Mouse (Mus musculus) midbrain, embryonic 11.5 days (tissue): ENCODE measurements around the gene Rps8. TPM values are rescaled to one million over a fixed set of nuclear protein-coding genes. Genes with fewer than 3 reads are reported as not detected.

Experiments used
- ATAC-seq: fragments of 200-750 bp; cut with Nextera tagmentation; 2 replicates; pipeline ENCODE4 v1.8.0; 2017; ENCODE audit warnings: moderate TSS enrichment, moderate library complexity; ENCODE audit not compliant: low FRiP score
- DNase-seq: peaks from one replicate; pipeline ENCODE4 v3.0.0; 2015; ENCODE audit warnings: low spot score; ENCODE audit errors: missing footprints
- H3K27ac ChIP-seq: fragments of 300-500 bp; sonication (generic); 2 replicates; pipeline ENCODE4 v1.5.1; 2014; ENCODE audit warnings: low read depth, low read length
- H3K27me3 ChIP-seq: fragments of 300-500 bp; sonication (generic); 2 replicates; pipeline ENCODE4 v1.6.1; 2014; ENCODE audit warnings: mild to moderate bottlenecking, low read length, moderate library complexity, mixed read lengths; ENCODE audit not compliant: control insufficient read depth, insufficient read depth
- H3K36me3 ChIP-seq: fragments of 300-500 bp; sonication (generic); 2 replicates; pipeline ENCODE4 v1.6.1; 2014; ENCODE audit warnings: mild to moderate bottlenecking, low read length, moderate library complexity, mixed read lengths; ENCODE audit not compliant: control insufficient read depth, insufficient read depth
- H3K4me1 ChIP-seq: fragments of 300-500 bp; sonication (generic); 2 replicates; pipeline ENCODE4 v1.6.1; 2014; ENCODE audit warnings: low read length; ENCODE audit not compliant: control insufficient read depth, insufficient read depth
- H3K4me2 ChIP-seq: fragments of 300-500 bp; sonication (generic); 2 replicates; pipeline ENCODE4 v1.6.1; 2014; ENCODE audit warnings: mild to moderate bottlenecking, moderate library complexity
- H3K4me3 ChIP-seq: fragments of 300-500 bp; sonication (generic); 2 replicates; pipeline ENCODE4 v1.5.1; 2014; ENCODE audit warnings: low read depth, low read length
- H3K9ac ChIP-seq: fragments of 300-500 bp; sonication (generic); 2 replicates; pipeline ENCODE4 v1.6.1; 2014; ENCODE audit warnings: low read length
- H3K9me3 ChIP-seq: fragments of 300-500 bp; sonication (generic); 2 replicates; pipeline ENCODE4 v1.6.1; 2016; ENCODE audit warnings: low read length; ENCODE audit not compliant: control insufficient read depth
- WGBS: fragments of 180-500 bp; shearing (Covaris S2); extraction: QIAGEN DNeasy Blood & Tissue Kit; methylation state at CpG from one replicate; pipeline ENCODE4 v1.1.7; 2014; 5-methylcytosine and 5-hydroxymethylcytosine counted together
- microRNA-seq: library from miRNA; unstranded; fragments of <30 nt; microRNA quantifications from one replicate; pipeline ENCODE4, GENCODE M21; 2017
- polyA plus RNA-seq: library from polyadenylated mRNA; unstranded; fragments of >200 nt; fragmentation: Nextera tagmentation; extraction: Ambion mirVana; gene quantifications from 2 replicates; pipeline ENCODE4 v1.2.1, GENCODE M21; 2014

Rps8 gene
- polyA plus RNA-seq, 1 experiment from 2014 or later: 794 TPM

- Histone ChIP-seq H3K4me1 (no peaks in the 10 kb centered on the region), H3K27ac (no peak overlapping the region), H3K9me3 (no peaks in the 10 kb centered on the region), H3K27me3 (no peaks in the 10 kb centered on the region), H3K36me3 (peaks cover 4% of the 10 kb centered on the region), H3K9ac (no peak overlapping the region), H3K4me2 (no peak overlapping the region), H3K4me3 (no peak overlapping the region)
- WGBS: 91% methylated on average over 13 of the region's 13 CpGs
- DNase-seq (peak; percentile 45), ATAC-seq (no peak)
These were observed 45.8 kb downstream of the Rps8 start for GRCm38 (mm10) chr4:117110249-117110648.

- H3K27me3 ChIP-seq: no peaks in the 10 kb centered on the region
- 95% methylated on average over 25 of the region's 25 CpGs for WGBS
- ATAC-seq: no peak
- DNase-seq: no peak
- no peak overlapping the region for H3K9ac ChIP-seq
- no peak overlapping the region for H3K4me2 ChIP-seq
- H3K27ac ChIP-seq: no peak overlapping the region
- no peaks in the 10 kb centered on the region for H3K9me3 ChIP-seq
- no peak overlapping the region for H3K4me3 ChIP-seq
- H3K4me1 ChIP-seq: no peaks in the 10 kb centered on the region
- peaks cover 4% of the 10 kb centered on the region for H3K36me3 ChIP-seq
These were observed 46.7 kb downstream of the Rps8 start for GRCm38 (mm10) chr4:117109330-117109729.

DNA sequence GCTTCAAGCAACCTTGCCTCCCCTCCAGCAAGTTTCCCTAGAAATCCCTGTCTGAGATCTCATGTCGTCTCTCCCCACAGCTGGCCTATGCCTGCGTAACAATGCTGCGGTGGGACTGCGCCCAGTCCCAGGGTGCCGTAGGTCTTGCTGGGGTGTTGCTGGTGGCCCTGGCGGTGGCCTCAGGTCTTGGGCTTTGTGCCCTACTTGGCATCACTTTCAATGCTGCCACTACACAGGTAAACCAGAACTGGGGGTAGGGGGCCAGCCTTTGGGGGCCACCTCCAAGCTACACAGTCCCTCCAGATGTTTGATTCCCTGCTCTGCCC is 47.6 kb downstream of the Rps8 start:
- Histone ChIP-seq H3K27ac (no peak overlapping the region), H3K9me3 (no peaks in the 10 kb centered on the region), H3K4me3 (no peak overlapping the region), H3K36me3 (peaks cover 4% of the 10 kb centered on the region; the same call in 1 of the 2 replicates), H3K4me2 (no peak overlapping the region), H3K9ac (no peak overlapping the region), H3K27me3 (no peaks in the 10 kb centered on the region), H3K4me1 (no peaks in the 10 kb centered on the region)
- DNase-seq: no peak
- no peak for ATAC-seq
- WGBS: 92% methylated on average over 6 of the region's 6 CpGs

GRCm38 (mm10) chr4:117107813-117108523 is 48.1 kb downstream of the Rps8 start:
- DNase-seq (peak; percentile 66), ATAC-seq (no peak)
- H3K9ac ChIP-seq: no peak overlapping the region
- H3K4me1 ChIP-seq: no peaks in the 10 kb centered on the region
- peaks cover 4% of the 10 kb centered on the region; the same call in 1 of the 2 replicates for H3K36me3 ChIP-seq
- 92% methylated on average over 18 of the region's 18 CpGs for WGBS
- H3K27ac ChIP-seq: no peak overlapping the region
- no peaks in the 10 kb centered on the region for H3K9me3 ChIP-seq
- H3K27me3 ChIP-seq: no peaks in the 10 kb centered on the region
- no peak overlapping the region for H3K4me2 ChIP-seq
- no peak overlapping the region for H3K4me3 ChIP-seq

DNA sequence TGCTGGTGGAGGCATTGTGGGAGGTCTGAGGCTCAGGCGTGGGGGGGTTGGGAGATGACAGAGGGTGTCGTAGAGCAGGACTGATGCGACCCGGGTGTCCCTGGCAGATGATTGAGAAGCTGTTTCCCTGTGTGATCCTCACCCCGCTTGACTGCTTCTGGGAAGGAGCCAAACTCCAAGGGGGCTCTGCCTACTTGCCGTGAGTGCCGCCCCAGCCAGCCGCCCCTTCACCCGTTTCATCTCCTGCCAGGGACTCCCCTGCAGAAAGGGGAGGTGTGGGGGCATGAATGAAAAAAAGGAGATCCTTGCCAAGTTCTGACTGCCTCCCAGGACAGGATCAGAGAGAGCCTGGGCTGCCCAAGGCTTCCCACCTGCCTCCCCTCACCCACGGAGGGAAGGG is 50.9 kb downstream of the Rps8 start:
- H3K4me2 ChIP-seq: no peak overlapping the region
- no peak overlapping the region for H3K4me3 ChIP-seq
- H3K27ac ChIP-seq: no peak overlapping the region
- H3K27me3 ChIP-seq: no peaks in the 10 kb centered on the region
- WGBS: 80% methylated on average over 10 of the region's 10 CpGs
- ATAC-seq (no peak), DNase-seq (no peak)
- H3K4me1 ChIP-seq: no peaks in the 10 kb centered on the region
- no peak overlapping the region; the same call in 1 of the 2 replicates for H3K9ac ChIP-seq
- H3K9me3 ChIP-seq: no peaks in the 10 kb centered on the region
- no peaks in the 10 kb centered on the region for H3K36me3 ChIP-seq

DNA sequence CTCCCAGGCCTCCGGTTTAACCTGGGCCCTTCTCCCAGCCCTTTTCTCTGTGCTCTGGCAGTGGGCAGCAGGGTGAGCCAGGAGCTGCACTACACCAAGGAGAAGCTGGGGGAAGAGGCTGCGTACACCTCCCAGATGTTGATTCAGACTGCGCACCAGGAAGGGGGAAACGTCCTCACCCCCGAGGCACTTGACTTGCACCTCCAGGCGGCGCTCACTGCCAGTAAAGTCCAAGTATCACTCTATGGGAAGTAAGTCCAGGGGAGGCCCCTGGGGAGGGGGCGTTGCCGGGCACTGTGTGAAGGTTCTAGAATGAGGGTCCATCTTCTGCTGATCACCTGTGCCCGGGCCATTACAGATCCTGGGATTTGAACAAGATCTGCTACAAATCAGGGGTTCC is 51.4 kb downstream of the Rps8 start:
- H3K27ac ChIP-seq: no peak overlapping the region
- 81% methylated on average over 10 of the region's 10 CpGs for WGBS

More for the DNA sequence above, 51.4 kb downstream of the Rps8 start:
- DNase-seq (no peak), ATAC-seq (no peak)
- no peaks in the 10 kb centered on the region for H3K9me3 ChIP-seq
- H3K27me3 ChIP-seq: no peaks in the 10 kb centered on the region
- H3K4me1 ChIP-seq: no peaks in the 10 kb centered on the region
- no peak overlapping the region for H3K4me2 ChIP-seq
- H3K9ac ChIP-seq: no peak overlapping the region
- H3K36me3 ChIP-seq: no peaks in the 10 kb centered on the region
- H3K4me3 ChIP-seq: no peak overlapping the region

Small RNA genes lying within 50 kb of the gene (microRNA-seq; reads per million reads assigned to microRNA genes)
- not detected for gene Gm22398

Other genes with a start within 250 kb of the Rps8 start
- gene Urod, start 161.8 kb downstream of the Rps8 start, polyA plus RNA-seq: 85.2 and 95.6 TPM in 2 replicates
- 7.6 and 9.4 TPM in 2 replicates for gene Hectd3, start 160.9 kb downstream of the Rps8 start, polyA plus RNA-seq
- gene Eif2b3, start 136.8 kb downstream of the Rps8 start, polyA plus RNA-seq: 43.0 and 49.4 TPM in 2 replicates
- 3.6 and 5.0 TPM in 2 replicates for gene Ptch2, start 60.2 kb downstream of the Rps8 start, polyA plus RNA-seq
- gene Btbd19, start 30.5 kb downstream of the Rps8 start, polyA plus RNA-seq: 2.7 and 3.8 TPM in 2 replicates
- not detected in 2 replicates for gene Tctex1d4, start 29.4 kb downstream of the Rps8 start, polyA plus RNA-seq
- 28.0 and 32.8 TPM in 2 replicates for gene Plk3, start 22.3 kb downstream of the Rps8 start, polyA plus RNA-seq
- gene Kif2c, start 26.4 kb upstream of the Rps8 start, polyA plus RNA-seq: 103 and 104 TPM in 2 replicates
- gene Tmem53, start 95.7 kb upstream of the Rps8 start, polyA plus RNA-seq: 7.5 and 8.4 TPM in 2 replicates
- gene Armh1, start 95.9 kb upstream of the Rps8 start, polyA plus RNA-seq: 0.34 and 0.40 TPM in 2 replicates